ENCODE assay signal across 8 mouse cellular contexts in the genomic region with DNA sequence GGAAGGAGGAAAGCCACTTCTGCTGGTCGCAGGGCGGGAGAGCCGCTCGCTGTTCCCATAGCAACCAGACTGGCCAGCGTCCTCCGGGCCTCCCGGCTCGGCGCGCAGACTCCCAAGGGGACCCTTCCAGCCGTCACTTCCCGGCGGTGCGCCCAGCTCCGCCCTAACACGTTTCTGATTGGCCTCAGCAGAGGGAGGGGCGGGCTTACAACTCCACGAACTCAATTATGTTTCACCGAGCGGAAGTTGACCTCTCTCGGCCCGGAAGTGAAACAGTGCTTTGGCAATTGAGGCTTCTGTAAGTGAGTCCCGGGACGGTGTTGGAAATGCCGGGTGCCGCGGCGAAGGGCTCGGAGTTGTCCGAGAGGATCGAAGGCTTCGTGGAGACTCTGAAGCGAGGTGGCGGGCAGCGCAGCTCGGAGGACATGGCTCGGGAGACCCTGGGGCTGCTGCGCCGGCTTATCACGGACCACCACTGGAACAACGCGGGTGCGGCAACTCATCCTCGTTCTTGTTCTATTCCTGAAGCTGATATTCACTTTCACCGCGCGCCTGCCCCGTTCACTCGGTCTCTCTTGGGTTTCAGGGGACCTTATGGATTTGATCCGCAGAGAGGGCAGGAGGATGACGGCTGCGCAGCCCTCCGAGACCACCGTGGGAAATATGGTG. TPM values are rescaled to one million over a fixed set of nuclear protein-coding genes. Genes with fewer than 3 reads are reported as not detected.
DNase-seq lines count a peak whose midpoint lies in the region; ATAC-seq and TF ChIP-seq lines count a peak whose summit lies in the region.

A gene (plus strand): TSS at position 246 of the 669 bp plus-strand sequence.

- peak within 1 kb of the TSS; percentile 77 for H3K27ac ChIP-seq in embryonic facial prominence, embryonic 13.5 days
- peak within 1 kb of the TSS; percentile 79 for H3K27ac ChIP-seq in heart, adult 2 months
- H3K27ac ChIP-seq in limb, embryonic 13.5 days = peak within 1 kb of the TSS; percentile 67; the same call in 1 of the 2 replicates
- peak within 1 kb of the TSS; percentile 85 for H3K27ac ChIP-seq in midbrain, embryonic 16.5 days (ENCODE audit: low read length)

- H3K4me1 ChIP-seq in embryonic facial prominence, embryonic 13.5 days = peaks cover 22% of the 10 kb centered on the region
- peaks cover 3% of the 10 kb centered on the region for H3K4me1 ChIP-seq in heart, adult 2 months (ENCODE audit: control insufficient read depth, insufficient read depth, low read length)
- peaks cover 22% of the 10 kb centered on the region for H3K4me1 ChIP-seq in limb, embryonic 13.5 days
- H3K4me1 ChIP-seq in midbrain, embryonic 16.5 days (ENCODE audit: control insufficient read depth, insufficient read depth, low read length) = peaks cover 19% of the 10 kb centered on the region

- H3K9ac ChIP-seq in embryonic facial prominence, embryonic 13.5 days = peak within 1 kb of the TSS; percentile 78
- H3K9ac ChIP-seq in heart, adult 2 months (ENCODE audit: low read depth, low read length) = peak within 1 kb of the TSS; percentile 81
- peak within 1 kb of the TSS; percentile 82 for H3K9ac ChIP-seq in limb, embryonic 13.5 days
- peak within 1 kb of the TSS; percentile 72 for H3K9ac ChIP-seq in midbrain, embryonic 16.5 days (ENCODE audit: low read depth, low read length)

- H3K4me3 ChIP-seq in embryonic facial prominence, embryonic 13.5 days = peak within 1 kb of the TSS; percentile 83
- peak within 1 kb of the TSS; percentile 91 for H3K4me3 ChIP-seq in heart, adult 2 months
- H3K4me3 ChIP-seq in limb, embryonic 13.5 days = peak within 1 kb of the TSS; percentile 84
- peak within 1 kb of the TSS; percentile 94 for H3K4me3 ChIP-seq in midbrain, embryonic 16.5 days (ENCODE audit: low read depth, low read length)

- H3K4me2 ChIP-seq in embryonic facial prominence, embryonic 13.5 days = peak within 1 kb of the TSS; percentile 93
- H3K4me2 ChIP-seq in limb, embryonic 13.5 days (replicated peaks) = peak within 1 kb of the TSS; percentile 80
- peak within 1 kb of the TSS; percentile 97 for H3K4me2 ChIP-seq in midbrain, embryonic 16.5 days (ENCODE audit: low read length)

- DNase-seq in 3134 (ENCODE audit: extremely low read depth, insufficient read length, low spot score) = peak; percentile 98
- DNase-seq in adrenal gland, postnatal 36 days = peak; percentile 99
- DNase-seq in heart, adult 2 months = peak; percentile 99 to 100
- peak; percentile 99 for DNase-seq in kidney, adult 8-10 months
- DNase-seq in spleen, postnatal 10 days (ENCODE audit: low spot score in 2 of 2) = peak; percentile 89 to 95

- TF ChIP-seq POLR2A in heart, adult 2 months (IDR thresholded peaks at IDR 0.05; ENCODE audit: insufficient read depth, low read depth, low read length) = peak; percentile 86

- H3K36me3 ChIP-seq in embryonic facial prominence, embryonic 13.5 days = peaks cover 32% of the 10 kb centered on the region
- H3K36me3 ChIP-seq in heart, adult 2 months (ENCODE audit: control insufficient read depth, insufficient read depth, low read length) = 0 out of 2 replicates have a peak, but pooled peaks cover 3% of the 10 kb centered on the region
- peaks cover 34% of the 10 kb centered on the region for H3K36me3 ChIP-seq in limb, embryonic 13.5 days
- peaks cover 9% of the 10 kb centered on the region; the same call in 1 of the 2 replicates for H3K36me3 ChIP-seq in midbrain, embryonic 16.5 days (ENCODE audit: control insufficient read depth, insufficient read depth, low read length)

- no peaks in the 10 kb centered on the region for H3K27me3 ChIP-seq in embryonic facial prominence, embryonic 13.5 days
- H3K27me3 ChIP-seq in heart, adult 2 months (ENCODE audit: control insufficient read depth, insufficient read depth, low read length) = no peaks in the 10 kb centered on the region
- no peaks in the 10 kb centered on the region for H3K27me3 ChIP-seq in limb, embryonic 13.5 days
- H3K27me3 ChIP-seq in midbrain, embryonic 16.5 days (ENCODE audit: control insufficient read depth, insufficient read depth, low read depth, low read length) = no peaks in the 10 kb centered on the region

- peak; percentile 72; the same call in 1 of the 2 replicates for TF ChIP-seq EP300 in heart, adult 2 months (IDR thresholded peaks at IDR 0.05; ENCODE audit: insufficient read depth, low read depth, low read length)

- intact Hi-C loops in heart, adult 2 months (cut with DNase I) = loop anchor here (2.0 to 5.0 kb wide), 2 partner anchors 51 to 68 kb away; a partner anchor contains a TSS

- under 1% methylated on average over 54 of the region's 54 CpGs for WGBS in embryonic facial prominence, embryonic 13.5 days
- under 1% methylated on average over 54 of the region's 54 CpGs for WGBS in heart, adult 2 months
- under 1% methylated on average over 53 of the region's 54 CpGs for WGBS in limb, embryonic 13.5 days
- under 1% methylated on average over 54 of the region's 54 CpGs for WGBS in midbrain, embryonic 16.5 days

- no peak for TF ChIP-seq CTCF in heart, adult 2 months (IDR thresholded peaks at IDR 0.05)

- no peaks in the 10 kb centered on the region for H3K79me2 ChIP-seq in heart, adult 2 months (replicated peaks; ENCODE audit: control insufficient read depth, insufficient read depth, low read length)

- ATAC-seq in embryonic facial prominence, embryonic 13.5 days (ENCODE audit: insufficient number of reproducible peaks, insufficient read depth, low FRiP score, low TSS enrichment, low read depth) = peak; percentile 98
- ATAC-seq in limb, embryonic 13.5 days (ENCODE audit: low FRiP score, low read depth) = peak; percentile 99
- peak; percentile 100 for ATAC-seq in midbrain, embryonic 16.5 days

- H3K9me3 ChIP-seq in embryonic facial prominence, embryonic 13.5 days = no peaks in the 10 kb centered on the region
- no peaks in the 10 kb centered on the region for H3K9me3 ChIP-seq in limb, embryonic 13.5 days
- no peaks in the 10 kb centered on the region for H3K9me3 ChIP-seq in midbrain, embryonic 16.5 days (replicated peaks; ENCODE audit: control insufficient read depth, low read length, poor library complexity, severe bottlenecking)

RNA-seq across cellular contexts. Expression of the gene that starts here (rescaled TPM):
- 10 to 100 TPM; 82.1 to 85.3 TPM for total RNA-seq in adrenal gland, postnatal 36 days (2021)
- 73.2 and 81.1 TPM in 2 replicates for polyA plus RNA-seq in embryonic facial prominence, embryonic 13.5 days (2015; fragmentation: Nextera tagmentation; extraction: Ambion mirVana)
- 10 to 100 TPM; 40.3 to 45.8 TPM for total RNA-seq in heart, adult 2 months (2021)
- polyA plus RNA-seq in heart, adult 2 months (2012; rRNA removed) = 60.2 and 63.1 TPM in 2 replicates
- 78.3 and 79.9 TPM in 2 replicates for polyA plus RNA-seq in limb, embryonic 13.5 days (2015; fragmentation: Nextera tagmentation; extraction: Ambion mirVana)
- polyA plus RNA-seq in midbrain, embryonic 16.5 days (2015; fragmentation: Nextera tagmentation; extraction: Ambion mirVana) = 72.5 and 75.2 TPM in 2 replicates

Comparison
In these comparisons a context has a peak if more than half of its experiments do, and no peak if none do; other contexts are left out.
1. Peak in every context shown above with its lines: DNase-seq, ATAC-seq, H3K4me3 ChIP-seq and H3K27ac ChIP-seq.